Mouse (Mus musculus): Measurements from ENCODE around the gene Slc25a1.
"Not testable (repeated sequence)": the region's sequence is repeated elsewhere in the genome, so short reads cannot be mapped to it uniquely, and the experiment has no call there.

The Slc25a1 gene

DNA sequence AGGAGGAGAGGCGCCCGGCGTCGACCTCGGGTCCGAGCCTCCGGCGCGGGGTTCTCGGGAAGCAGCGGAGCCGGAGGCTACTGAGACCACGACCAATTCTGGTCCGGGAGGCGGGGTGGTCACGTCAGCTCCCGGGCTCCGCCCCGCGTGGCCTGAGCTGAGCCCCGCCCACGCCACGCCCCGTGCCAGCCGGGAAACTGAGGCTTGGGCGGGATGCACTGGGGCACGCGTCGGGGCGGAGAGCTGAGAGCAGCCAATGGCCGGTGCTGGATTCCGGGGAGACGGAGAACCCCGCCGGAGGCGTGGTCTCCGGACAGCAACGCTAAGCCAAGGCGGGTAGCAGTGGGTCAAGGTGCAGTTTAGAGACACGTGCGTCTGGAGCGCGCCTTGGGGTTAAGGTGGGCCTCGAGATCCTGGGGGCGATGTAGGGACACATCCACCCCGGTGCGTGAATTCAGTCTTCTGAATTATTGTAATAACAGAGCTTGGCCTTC, at the start of gene Slc25a1:
Gene Slc25a1, minus strand, starts transcription at position 133 of the 494 bp plus-strand sequence.
- DNase-seq (ENCODE audit: low spot score in 2 of 2) = peak; percentile 75 to 83

GRCm38 (mm10) chr16:17971853-17972252, 43.8 kb upstream of the Slc25a1 start:
- DNase-seq (ENCODE audit: low spot score in 2 of 2) = no peak

GRCm38 (mm10) chr16:17962091-17962490, 34.1 kb upstream of the Slc25a1 start:
- DNase-seq (ENCODE audit: low spot score in 2 of 2) = no peak

- DNase-seq (ENCODE audit: low spot score in 2 of 2) = not testable (repeated sequence)
These were observed 28.1 kb upstream of the Slc25a1 start for GRCm38 (mm10) chr16:17956052-17956638.

DNA sequence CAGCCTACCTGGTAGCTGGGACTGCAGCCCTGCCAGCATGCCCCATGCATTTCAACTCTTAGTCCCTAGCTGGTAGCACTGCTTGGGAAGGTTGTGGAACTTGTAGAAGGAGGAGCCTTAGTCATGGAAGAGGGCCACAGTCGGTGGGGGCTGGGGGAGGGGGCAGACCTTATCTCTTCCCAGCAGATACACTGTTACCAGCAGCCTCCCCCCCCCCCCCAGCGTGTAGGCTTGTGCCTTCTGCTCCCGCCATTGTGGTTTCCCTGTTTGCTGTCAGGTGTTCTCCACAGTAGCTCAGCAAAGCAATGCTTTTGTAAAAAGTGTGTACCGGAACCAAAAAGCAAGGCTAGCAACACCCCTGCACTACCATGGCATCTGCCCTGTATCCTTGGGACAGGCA, 23.6 kb upstream of the Slc25a1 start:
- no peak for DNase-seq (ENCODE audit: low spot score in 2 of 2)

DNA sequence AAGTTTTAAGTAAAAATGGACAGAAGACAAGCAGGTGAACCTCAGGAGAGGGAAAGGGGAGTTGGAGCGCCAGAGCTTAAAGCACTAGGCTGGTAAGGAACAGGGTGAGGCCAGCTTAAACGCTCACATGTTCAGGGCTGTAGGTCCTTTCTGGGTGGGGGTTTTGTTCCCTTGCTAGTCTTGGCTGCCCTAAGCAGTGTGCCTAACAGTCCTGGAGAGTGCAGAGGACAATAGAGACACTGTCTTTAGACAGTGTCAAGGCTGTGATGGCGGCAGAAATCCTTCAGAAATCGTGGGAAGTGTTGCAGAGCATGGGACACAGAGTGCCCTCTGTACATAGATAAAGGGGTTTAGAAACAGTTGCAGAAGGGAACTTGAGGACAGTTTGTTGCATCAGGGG, 22.0 kb upstream of the Slc25a1 start:
- no peak for DNase-seq (ENCODE audit: low spot score in 2 of 2)

DNA sequence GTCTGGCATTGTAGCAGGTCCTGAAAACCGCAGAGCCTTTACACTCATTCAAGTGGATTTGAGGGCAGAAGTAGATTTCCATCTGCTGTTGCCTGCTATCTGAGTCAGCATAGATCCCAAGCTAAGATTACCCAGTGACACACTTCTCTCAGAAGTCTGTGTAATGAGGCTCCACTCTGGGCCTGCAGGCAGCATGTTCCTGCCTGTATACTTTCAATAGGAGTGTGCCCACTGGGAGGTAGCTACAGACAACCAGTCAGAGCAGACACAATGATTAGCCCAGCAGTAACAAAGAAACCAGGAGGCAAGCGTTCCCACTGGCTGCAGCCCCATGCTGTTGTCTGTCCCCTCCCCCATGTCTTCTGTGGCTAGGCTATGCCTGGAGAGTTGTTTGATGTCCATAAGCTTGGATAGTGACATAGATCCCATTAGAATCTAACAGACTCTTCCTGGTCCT, 21.4 kb upstream of the Slc25a1 start:
- DNase-seq (ENCODE audit: low spot score in 2 of 2) = no peak

GRCm38 (mm10) chr16:17945081-17945831, 17.2 kb upstream of the Slc25a1 start:
- DNase-seq (ENCODE audit: low spot score in 2 of 2) = no peak

DNA sequence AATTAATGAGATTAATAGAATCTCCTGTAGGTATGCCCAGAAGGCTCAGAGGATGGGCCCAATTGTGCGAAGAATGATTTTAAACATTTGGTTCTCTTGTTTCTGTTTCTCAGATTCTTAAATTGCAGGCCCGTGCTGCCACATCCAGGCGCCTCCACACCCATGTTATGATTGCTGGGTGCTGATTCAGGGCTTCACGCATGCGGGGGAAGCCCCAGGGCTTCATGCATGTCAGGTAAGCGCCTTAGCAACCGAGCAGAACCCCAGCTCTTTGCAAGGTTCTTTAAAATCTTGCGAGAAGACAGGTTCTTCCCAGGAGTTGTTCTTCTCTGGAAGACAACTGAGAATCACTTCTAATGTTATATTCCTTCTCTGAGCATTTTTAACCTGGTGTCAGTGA, 15.4 kb upstream of the Slc25a1 start:
- DNase-seq (ENCODE audit: low spot score in 2 of 2) = no peak

DNA sequence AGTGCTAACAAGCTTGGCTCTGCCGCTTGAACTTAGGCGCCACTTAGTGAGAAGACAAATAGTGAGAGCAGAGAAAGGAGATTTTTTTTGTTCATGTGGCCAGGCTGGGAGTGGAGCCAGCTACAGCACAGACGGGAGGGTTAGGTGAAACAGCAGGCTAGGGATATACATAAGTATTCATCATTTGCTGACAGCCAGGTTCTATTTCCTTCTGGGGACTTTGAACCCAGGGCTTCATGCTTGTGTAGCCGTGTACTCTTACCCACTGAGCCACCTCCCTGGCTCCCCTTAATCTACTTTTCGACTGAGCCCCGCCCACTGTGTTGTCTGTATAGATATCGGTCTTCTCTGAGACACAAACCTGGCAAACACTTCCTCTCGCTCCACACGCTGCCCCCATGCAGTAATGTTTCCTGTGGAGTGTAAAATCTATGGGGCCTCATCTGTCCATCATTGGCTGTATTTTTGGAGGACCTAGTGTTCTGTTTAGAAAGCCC, 11.3 kb upstream of the Slc25a1 start:
- no peak for DNase-seq (ENCODE audit: low spot score in 2 of 2)

- DNase-seq (ENCODE audit: low spot score in 2 of 2) = peak; percentile 50 to 57
These were observed 10.8 kb upstream of the Slc25a1 start for GRCm38 (mm10) chr16:17938821-17939220.

GRCm38 (mm10) chr16:17938187-17938586, 10.2 kb upstream of the Slc25a1 start:
- no peak for DNase-seq (ENCODE audit: low spot score in 2 of 2)

DNA sequence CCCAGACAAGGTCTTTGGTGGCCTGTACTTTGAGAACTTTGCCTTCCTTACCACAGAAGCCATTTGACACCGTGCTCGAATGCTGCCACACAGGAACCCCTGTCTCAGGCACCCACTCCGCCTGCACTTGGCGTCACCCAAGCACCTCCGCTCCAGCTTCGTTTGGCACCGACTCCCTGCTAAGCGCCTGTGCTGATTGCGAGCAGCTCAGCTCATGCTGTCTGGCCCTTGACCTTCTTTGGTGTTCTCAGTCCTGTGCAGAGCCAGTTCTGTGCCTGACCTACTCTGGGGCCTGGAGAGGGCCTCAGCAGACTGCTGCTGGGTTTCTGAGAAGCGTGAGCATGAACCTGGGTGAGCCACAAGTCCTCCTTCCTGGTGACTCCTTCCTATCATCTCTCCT, 8.8 kb upstream of the Slc25a1 start:
- DNase-seq (ENCODE audit: low spot score in 2 of 2) = no peak

DNA sequence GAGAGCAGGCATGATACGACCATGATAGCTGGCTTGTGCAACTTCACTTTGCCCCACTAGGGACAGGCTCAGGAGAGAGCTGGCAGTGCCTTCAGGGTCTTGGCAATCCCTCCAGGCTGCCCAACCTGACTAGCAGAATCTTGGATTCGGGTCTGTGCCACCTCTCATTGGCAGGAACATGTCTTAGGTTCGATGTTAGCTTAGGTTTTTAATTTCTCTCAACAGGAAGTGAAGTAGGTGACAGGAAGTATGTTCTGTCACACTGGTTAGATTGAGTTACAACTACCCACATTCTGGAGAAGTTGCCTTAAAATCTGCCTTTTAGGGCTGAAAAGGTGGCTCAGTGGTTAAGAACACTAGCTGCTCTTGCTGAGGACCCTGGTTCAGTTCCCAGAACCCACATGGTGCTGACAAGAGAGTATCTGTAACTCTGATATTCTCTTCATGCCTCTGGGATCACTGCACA, 6.5 kb upstream of the Slc25a1 start:
- DNase-seq (ENCODE audit: low spot score in 2 of 2) = no peak

GRCm38 (mm10) chr16:17933594-17934444, 5.8 kb upstream of the Slc25a1 start:
- no peak for DNase-seq (ENCODE audit: low spot score in 2 of 2)

- no peak for DNase-seq (ENCODE audit: low spot score in 2 of 2)
These were observed 4.0 kb upstream of the Slc25a1 start for GRCm38 (mm10) chr16:17931906-17932460.

DNA sequence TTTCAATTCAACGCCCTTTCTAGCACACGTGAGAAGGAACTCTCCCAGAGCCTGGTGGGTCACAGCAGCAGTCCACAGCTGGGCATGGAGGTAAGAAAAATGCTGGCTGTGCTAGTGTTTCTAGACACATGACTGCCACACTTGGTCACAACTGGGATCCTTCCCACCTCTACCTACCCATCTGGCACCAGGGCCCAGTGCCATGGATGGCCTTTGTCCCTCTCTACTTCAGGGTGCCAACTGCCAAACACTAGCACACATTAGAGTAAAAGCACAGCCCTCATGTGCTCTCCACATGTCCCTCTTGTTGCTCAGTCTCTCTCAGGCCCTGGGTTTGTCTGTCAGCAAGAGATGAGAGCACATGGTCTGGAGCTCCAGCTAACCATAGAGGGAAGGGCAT, 1.6 kb upstream of the Slc25a1 start:
- no peak for DNase-seq (ENCODE audit: low spot score in 2 of 2)

- no peak for DNase-seq (ENCODE audit: low spot score in 2 of 2)
These were observed 1.2 kb upstream of the Slc25a1 start for GRCm38 (mm10) chr16:17929211-17929610.

DNA sequence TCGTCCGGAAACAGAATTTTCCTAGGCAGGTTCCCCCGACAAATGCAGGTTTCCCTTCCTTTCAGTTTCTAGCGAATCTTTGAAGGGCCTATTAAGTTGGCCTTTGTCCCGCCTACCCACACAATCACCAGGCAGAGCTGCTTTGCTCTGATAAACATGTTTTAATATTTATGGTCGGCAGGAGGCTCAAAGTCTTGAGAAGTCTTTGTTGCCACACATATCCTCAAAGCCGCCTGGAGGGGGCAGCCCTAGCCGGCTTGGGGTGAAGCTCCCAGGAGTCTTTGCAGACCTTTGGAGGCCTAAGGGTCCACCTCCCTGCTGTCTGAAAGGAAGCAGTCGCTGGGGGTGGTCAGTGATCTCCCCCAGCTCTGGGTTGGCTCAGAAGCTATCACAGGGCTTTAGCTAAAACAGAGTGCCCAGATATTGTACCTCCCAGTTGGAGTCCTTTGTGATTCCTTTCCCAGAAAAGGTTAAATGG, 647 bp upstream of the Slc25a1 start:
- peak; percentile 57 to 58 for DNase-seq (ENCODE audit: low spot score in 2 of 2)

DNA sequence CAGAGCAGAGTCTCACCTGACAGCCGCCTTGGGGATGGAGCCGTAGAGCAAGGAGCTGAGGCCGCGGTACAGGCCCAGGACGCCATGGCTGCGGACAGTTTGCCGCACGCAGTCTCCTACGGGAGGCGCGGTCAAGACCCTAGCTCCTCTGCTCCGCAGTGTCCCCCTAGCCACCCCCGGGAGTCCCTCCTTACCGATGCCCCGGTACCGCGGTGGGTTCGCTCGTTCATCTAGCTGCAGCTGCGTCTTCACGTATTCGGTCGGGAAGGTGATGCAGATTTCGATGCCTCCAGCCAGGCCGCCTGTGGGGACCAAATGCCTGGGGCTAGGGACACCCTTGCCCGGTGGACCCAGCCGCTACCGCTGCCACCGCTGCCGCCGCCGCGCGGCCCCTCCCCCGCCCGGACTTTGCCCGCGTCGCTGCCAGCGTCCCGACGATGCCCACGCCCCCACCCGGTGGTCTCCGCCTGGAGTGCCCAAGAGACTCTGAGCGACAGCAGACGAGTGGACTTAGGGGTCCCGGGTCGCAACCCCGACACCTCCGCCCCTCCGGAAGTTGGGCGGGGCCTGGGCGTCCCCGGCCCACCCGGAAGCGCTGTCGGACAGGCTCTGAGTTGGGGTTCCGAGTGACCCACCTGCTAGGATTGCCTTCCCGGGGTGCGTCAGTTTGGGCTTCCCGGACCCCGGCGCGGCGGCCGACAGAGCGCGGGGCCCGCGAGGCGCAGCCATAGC, 502 bp downstream of the Slc25a1 start:
- peak; percentile 31 to 33 for DNase-seq (ENCODE audit: low spot score in 2 of 2)

GRCm38 (mm10) chr16:17922163-17922538, 5.9 kb downstream of the Slc25a1 start:
- DNase-seq (ENCODE audit: low spot score in 2 of 2) = no peak
